Mouse (Mus musculus): ENCODE measurements at regions not wholly inside any gene's neighbourhood (a gene's known extent, or its start where the extent isn't known, plus 50 kb on each side); places are given as distances from the start of the nearest gene placed in this dataset.

- no peak for DNase-seq (ENCODE audit: low spot score in 2 of 2)
Observed at GRCm38 (mm10) chr5:126023906-126024305, 492.3 kb downstream of the Tmem132b start.

GRCm38 (mm10) chr5:126034846-126035245 lies 503.3 kb downstream of the Tmem132b start:
- no peak for DNase-seq (ENCODE audit: low spot score in 2 of 2)

- DNase-seq (ENCODE audit: low spot score in 2 of 2): no peak
Observed at GRCm38 (mm10) chr5:126036686-126037085, 505.1 kb downstream of the Tmem132b start.

- DNase-seq (ENCODE audit: low spot score in 2 of 2): no peak
Observed at GRCm38 (mm10) chr5:126045761-126046160, 514.2 kb downstream of the Tmem132b start.

GRCm38 (mm10) chr5:126063644-126064043 lies 532.1 kb downstream of the Tmem132b start:
- no peak for DNase-seq (ENCODE audit: low spot score in 2 of 2)

- DNase-seq (ENCODE audit: low spot score in 2 of 2): no peak
Observed at GRCm38 (mm10) chr5:126079281-126079838, 547.8 kb downstream of the Tmem132b start.

GRCm38 (mm10) chr5:126088251-126088914 lies 556.8 kb downstream of the Tmem132b start:
- DNase-seq (ENCODE audit: low spot score in 2 of 2): no peak

GRCm38 (mm10) chr5:126093196-126093595 lies 561.6 kb downstream of the Tmem132b start:
- DNase-seq (ENCODE audit: low spot score in 2 of 2): no peak

- no peak for DNase-seq (ENCODE audit: low spot score in 2 of 2)
Observed at GRCm38 (mm10) chr5:126096616-126097261, 565.2 kb downstream of the Tmem132b start.

GRCm38 (mm10) chr5:126097262-126097628 lies 565.7 kb downstream of the Tmem132b start:
- DNase-seq (ENCODE audit: low spot score in 2 of 2): no peak

GRCm38 (mm10) chr5:126098433-126098832 lies 566.9 kb downstream of the Tmem132b start:
- no peak for DNase-seq (ENCODE audit: low spot score in 2 of 2)

- DNase-seq (ENCODE audit: low spot score in 2 of 2): no peak
Observed at GRCm38 (mm10) chr5:126099931-126100330, 568.4 kb downstream of the Tmem132b start.

GRCm38 (mm10) chr5:126104464-126104863 lies 572.9 kb downstream of the Tmem132b start:
- DNase-seq (ENCODE audit: low spot score in 2 of 2): no peak

GRCm38 (mm10) chr5:126104883-126105282 lies 573.3 kb downstream of the Tmem132b start:
- no peak for DNase-seq (ENCODE audit: low spot score in 2 of 2)

GRCm38 (mm10) chr5:126105446-126105845 lies 573.9 kb downstream of the Tmem132b start:
- DNase-seq (ENCODE audit: low spot score in 2 of 2): no peak

GRCm38 (mm10) chr5:126107020-126107419 lies 575.4 kb downstream of the Tmem132b start:
- no peak for DNase-seq (ENCODE audit: low spot score in 2 of 2)

- DNase-seq (ENCODE audit: low spot score in 2 of 2): no peak
Observed at GRCm38 (mm10) chr5:126108837-126109236, 577.3 kb downstream of the Tmem132b start.

GRCm38 (mm10) chr5:126117291-126117690 lies 585.7 kb downstream of the Tmem132b start:
- no peak for DNase-seq (ENCODE audit: low spot score in 2 of 2)

GRCm38 (mm10) chr5:126117906-126118521 lies 586.4 kb downstream of the Tmem132b start:
- DNase-seq (ENCODE audit: low spot score in 2 of 2): no peak

GRCm38 (mm10) chr5:126118731-126119130 lies 587.2 kb downstream of the Tmem132b start:
- DNase-seq (ENCODE audit: low spot score in 2 of 2): no peak

GRCm38 (mm10) chr5:126123216-126123615 lies 591.6 kb downstream of the Tmem132b start:
- DNase-seq (ENCODE audit: low spot score in 2 of 2): no peak

- DNase-seq (ENCODE audit: low spot score in 2 of 2): no peak
Observed at GRCm38 (mm10) chr5:126127486-126127885, 595.9 kb downstream of the Tmem132b start.

GRCm38 (mm10) chr5:126148908-126149307 lies 617.3 kb downstream of the Tmem132b start:
- DNase-seq (ENCODE audit: low spot score in 2 of 2): no peak

All from frontal cortex, postnatal 14 days (tissue).